Mouse (Mus musculus): ENCODE measurements around the gene Wnt2.

DNA sequence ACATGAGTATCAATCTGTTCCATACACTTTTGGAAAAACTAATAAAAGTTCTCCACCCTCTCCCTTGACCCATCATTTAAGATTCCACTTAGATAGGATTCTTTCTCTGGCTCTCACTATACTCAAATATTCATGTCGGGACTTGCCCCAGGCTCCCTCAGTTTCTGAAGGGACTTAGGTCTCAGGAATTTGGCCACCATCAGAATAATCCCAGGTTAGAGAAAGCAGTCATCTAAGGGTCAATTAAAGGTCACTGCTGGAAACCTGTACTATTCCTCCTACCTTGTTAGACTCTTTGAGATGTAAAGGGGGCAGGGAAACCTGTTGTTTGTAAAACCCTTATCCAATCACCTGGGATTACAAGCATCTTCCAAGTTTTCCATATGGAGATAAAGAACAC, 53.2 kb downstream of the Wnt2 start:
- no peak for TF ChIP-seq FLI1 (IDR thresholded peaks at IDR 0.05; ENCODE audit: low read length)
- TF ChIP-seq GATA1 (IDR thresholded peaks at IDR 0.05; ENCODE audit: borderline replicate concordance, low read length) = no peak

Measured in megakaryocyte, embryonic 14.5 days (primary cell).